Mouse (Mus musculus): ENCODE measurements at regions not wholly inside any gene's neighbourhood (a gene's known extent, or its start where the extent isn't known, plus 50 kb on each side); places are given as distances from the start of the nearest gene placed in this dataset.

GRCm38 (mm10) chr6:31134736-31135077 is 175.8 kb upstream of the Klf14 start:
- 65% methylated on average over 8 of the region's 8 CpGs for WGBS
- Histone ChIP-seq H3K4me1 (ENCODE audit: control insufficient read depth, insufficient read depth, low read length) (no peaks in the 10 kb centered on the region), H3K36me3 (ENCODE audit: control insufficient read depth, insufficient read depth, low read length) (no peaks in the 10 kb centered on the region), H3K4me3 (replicated peaks; ENCODE audit: low read length) (no peak overlapping the region), H3K9ac (ENCODE audit: low read depth, low read length, severe bottlenecking) (no peak overlapping the region), H3K4me2 (replicated peaks; ENCODE audit: low read depth, low read length, severe bottlenecking) (no peak overlapping the region), H3K27ac (replicated peaks; ENCODE audit: low read depth, low read length) (no peak overlapping the region), H3K27me3 (ENCODE audit: control insufficient read depth, insufficient read depth, low read length) (no peaks in the 10 kb centered on the region), H3K9me3 (ENCODE audit: control insufficient read depth, low read length) (no peaks in the 10 kb centered on the region)
- TF ChIP-seq POLR2A (IDR thresholded peaks at IDR 0.05; ENCODE audit: borderline replicate concordance, extremely low read depth, insufficient read depth, insufficient read length): no peak
- DNase-seq (ENCODE audit: low spot score) (no peak), ATAC-seq (ENCODE audit: low FRiP score, low read depth) (no peak)

- no peak overlapping the region for H3K4me2 ChIP-seq (replicated peaks; ENCODE audit: low read depth, low read length, severe bottlenecking)
- H3K27ac ChIP-seq (replicated peaks; ENCODE audit: low read depth, low read length): no peak overlapping the region
- H3K4me3 ChIP-seq (replicated peaks; ENCODE audit: low read length): no peak overlapping the region
- no peak for TF ChIP-seq POLR2A (IDR thresholded peaks at IDR 0.05; ENCODE audit: borderline replicate concordance, extremely low read depth, insufficient read depth, insufficient read length)
- H3K36me3 ChIP-seq (ENCODE audit: control insufficient read depth, insufficient read depth, low read length): no peaks in the 10 kb centered on the region
- no peak for DNase-seq (ENCODE audit: low spot score)
- no peak overlapping the region for H3K9ac ChIP-seq (ENCODE audit: low read depth, low read length, severe bottlenecking)
- 80% methylated on average over 6 of the region's 6 CpGs for WGBS
- ATAC-seq (ENCODE audit: low FRiP score, low read depth): no peak
- H3K27me3 ChIP-seq (ENCODE audit: control insufficient read depth, insufficient read depth, low read length): no peaks in the 10 kb centered on the region
- H3K4me1 ChIP-seq (ENCODE audit: control insufficient read depth, insufficient read depth, low read length): no peaks in the 10 kb centered on the region
- H3K9me3 ChIP-seq (ENCODE audit: control insufficient read depth, low read length): no peaks in the 10 kb centered on the region
Measured at GRCm38 (mm10) chr6:31135580-31135979, 176.7 kb upstream of the Klf14 start.

- Histone ChIP-seq H3K4me3 (replicated peaks; ENCODE audit: low read length) (no peak overlapping the region), H3K27ac (replicated peaks; ENCODE audit: low read depth, low read length) (no peak overlapping the region), H3K4me2 (replicated peaks; ENCODE audit: low read depth, low read length, severe bottlenecking) (no peak overlapping the region), H3K27me3 (ENCODE audit: control insufficient read depth, insufficient read depth, low read length) (no peaks in the 10 kb centered on the region), H3K36me3 (ENCODE audit: control insufficient read depth, insufficient read depth, low read length) (no peaks in the 10 kb centered on the region), H3K9me3 (ENCODE audit: control insufficient read depth, low read length) (no peaks in the 10 kb centered on the region), H3K9ac (ENCODE audit: low read depth, low read length, severe bottlenecking) (no peak overlapping the region), H3K4me1 (ENCODE audit: control insufficient read depth, insufficient read depth, low read length) (no peaks in the 10 kb centered on the region)
- no peak for ATAC-seq (ENCODE audit: low FRiP score, low read depth)
- WGBS: 61% methylated on average over 4 of the region's 4 CpGs
- TF ChIP-seq POLR2A (IDR thresholded peaks at IDR 0.05; ENCODE audit: borderline replicate concordance, extremely low read depth, insufficient read depth, insufficient read length): no peak
- DNase-seq (ENCODE audit: low spot score): peak; percentile 21
Measured at GRCm38 (mm10) chr6:31136895-31137294, 178.0 kb upstream of the Klf14 start.

- no peaks in the 10 kb centered on the region for H3K9me3 ChIP-seq (ENCODE audit: control insufficient read depth, low read length)
- no peak for TF ChIP-seq POLR2A (IDR thresholded peaks at IDR 0.05; ENCODE audit: borderline replicate concordance, extremely low read depth, insufficient read depth, insufficient read length)
- no peaks in the 10 kb centered on the region for H3K27me3 ChIP-seq (ENCODE audit: control insufficient read depth, insufficient read depth, low read length)
- H3K36me3 ChIP-seq (ENCODE audit: control insufficient read depth, insufficient read depth, low read length): no peaks in the 10 kb centered on the region
- ATAC-seq (ENCODE audit: low FRiP score, low read depth) (no peak), DNase-seq (ENCODE audit: low spot score) (no peak)
- H3K4me3 ChIP-seq (replicated peaks; ENCODE audit: low read length): no peak overlapping the region
- H3K4me1 ChIP-seq (ENCODE audit: control insufficient read depth, insufficient read depth, low read length): no peaks in the 10 kb centered on the region
- H3K27ac ChIP-seq (replicated peaks; ENCODE audit: low read depth, low read length): no peak overlapping the region
- H3K4me2 ChIP-seq (replicated peaks; ENCODE audit: low read depth, low read length, severe bottlenecking): no peak overlapping the region
- WGBS: 93% methylated on average over 8 of the region's 8 CpGs
- H3K9ac ChIP-seq (ENCODE audit: low read depth, low read length, severe bottlenecking): no peak overlapping the region
Measured at GRCm38 (mm10) chr6:31137351-31137750, 178.5 kb upstream of the Klf14 start.

- H3K9me3 ChIP-seq (ENCODE audit: control insufficient read depth, low read length): no peaks in the 10 kb centered on the region
- no peaks in the 10 kb centered on the region for H3K27me3 ChIP-seq (ENCODE audit: control insufficient read depth, insufficient read depth, low read length)
- no peak for TF ChIP-seq POLR2A (IDR thresholded peaks at IDR 0.05; ENCODE audit: borderline replicate concordance, extremely low read depth, insufficient read depth, insufficient read length)
- H3K4me1 ChIP-seq (ENCODE audit: control insufficient read depth, insufficient read depth, low read length): no peaks in the 10 kb centered on the region
- H3K4me2 ChIP-seq (replicated peaks; ENCODE audit: low read depth, low read length, severe bottlenecking): no peak overlapping the region
- no peak overlapping the region for H3K4me3 ChIP-seq (replicated peaks; ENCODE audit: low read length)
- H3K27ac ChIP-seq (replicated peaks; ENCODE audit: low read depth, low read length): no peak overlapping the region
- no peaks in the 10 kb centered on the region for H3K36me3 ChIP-seq (ENCODE audit: control insufficient read depth, insufficient read depth, low read length)
- DNase-seq (ENCODE audit: low spot score): no peak
- 89% methylated on average over 9 of the region's 9 CpGs for WGBS
- ATAC-seq (ENCODE audit: low FRiP score, low read depth): no peak
- H3K9ac ChIP-seq (ENCODE audit: low read depth, low read length, severe bottlenecking): no peak overlapping the region
Measured at GRCm38 (mm10) chr6:31140000-31140399, 181.1 kb upstream of the Klf14 start.

- Histone ChIP-seq H3K4me2 (replicated peaks; ENCODE audit: low read depth, low read length, severe bottlenecking) (no peak overlapping the region), H3K4me1 (ENCODE audit: control insufficient read depth, insufficient read depth, low read length) (no peaks in the 10 kb centered on the region), H3K9me3 (ENCODE audit: control insufficient read depth, low read length) (no peaks in the 10 kb centered on the region), H3K9ac (ENCODE audit: low read depth, low read length, severe bottlenecking) (no peak overlapping the region), H3K27me3 (ENCODE audit: control insufficient read depth, insufficient read depth, low read length) (no peaks in the 10 kb centered on the region), H3K4me3 (replicated peaks; ENCODE audit: low read length) (no peak overlapping the region), H3K36me3 (ENCODE audit: control insufficient read depth, insufficient read depth, low read length) (no peaks in the 10 kb centered on the region), H3K27ac (replicated peaks; ENCODE audit: low read depth, low read length) (no peak overlapping the region)
- ATAC-seq (ENCODE audit: low FRiP score, low read depth) (no peak), DNase-seq (ENCODE audit: low spot score) (no peak)
- 67% methylated on average over 5 of the region's 5 CpGs for WGBS
- TF ChIP-seq POLR2A (IDR thresholded peaks at IDR 0.05; ENCODE audit: borderline replicate concordance, extremely low read depth, insufficient read depth, insufficient read length): no peak
Measured at GRCm38 (mm10) chr6:31140593-31140992, 181.7 kb upstream of the Klf14 start.

Data from limb, embryonic 14.5 days (tissue).